Mouse (Mus musculus): ENCODE measurements around the gene Gm1140.
"Not testable (repeated sequence)": the region's sequence is repeated elsewhere in the genome, so short reads cannot be mapped to it uniquely, and the experiment has no call there.

Gm1140 gene

DNA sequence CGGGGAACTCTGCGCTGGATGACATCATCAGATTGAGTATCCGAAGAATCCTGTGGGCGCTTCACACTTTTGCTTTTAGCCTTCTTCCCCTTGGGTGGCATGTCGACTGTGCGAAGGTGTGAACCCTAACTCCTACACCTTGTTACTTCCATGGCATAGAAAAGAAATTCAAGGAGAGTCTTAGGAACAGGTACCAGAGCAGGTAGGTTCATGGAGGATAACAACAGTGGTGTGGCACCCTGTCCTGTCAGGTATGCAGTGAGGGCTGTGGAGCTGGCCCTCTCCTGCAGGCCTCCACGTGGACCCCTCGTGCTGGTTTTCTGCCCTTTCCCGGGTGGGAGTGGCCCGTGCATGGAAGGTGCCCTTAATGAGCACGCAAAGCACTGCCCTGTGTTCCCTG lies at the start of gene Gm1140:
Gm1140 (minus strand) TSS at position 101 of the 400 bp plus-strand sequence.
- DNase-seq (ENCODE audit: low spot score): peak; percentile 17

- DNase-seq (ENCODE audit: low spot score): not testable (repeated sequence)
Measured at GRCm38 (mm10) chrX:67695398-67695797, 2.0 kb upstream of the Gm1140 start, which contains the start of gene Gm14692. Gm14692 (plus strand) TSS chrX:67695698.
